Mouse (Mus musculus): Measurements from ENCODE around the gene Rac1. TPM values are rescaled to one million over a fixed set of nuclear protein-coding genes. Genes with fewer than 3 reads are reported as not detected.

Rac1 gene
- polyA plus RNA-seq, 1 experiment from 2014 or later, result 473 TPM

GRCm38 (mm10) chr5:143514878-143515277 is 13.0 kb downstream of the Rac1 start:
- Histone ChIP-seq H3K4me3 (replicated peaks; ENCODE audit: low read length) (no peak overlapping the region), H3K27me3 (ENCODE audit: control insufficient read depth, insufficient read depth, low read length) (no peaks in the 10 kb centered on the region), H3K4me2 (replicated peaks) (no peak overlapping the region), H3K9me3 (ENCODE audit: control insufficient read depth, low read length) (no peaks in the 10 kb centered on the region), H3K9ac (no peak overlapping the region), H3K27ac (no peak overlapping the region), H3K36me3 (replicated peaks; ENCODE audit: control insufficient read depth, insufficient read depth) (peaks cover 69% of the 10 kb centered on the region), H3K4me1 (replicated peaks; ENCODE audit: control insufficient read depth, insufficient read depth, low read length) (0 out of 2 replicates have a peak, but pooled peaks cover 4% of the 10 kb centered on the region)
- no peak for DNase-seq (ENCODE audit: low spot score)
- WGBS, result 95% methylated on average over 5 of the region's 5 CpGs
- ATAC-seq (ENCODE audit: low FRiP score), result no peak

- no peak overlapping the region for H3K4me3 ChIP-seq (replicated peaks; ENCODE audit: low read length)
- ATAC-seq (ENCODE audit: low FRiP score), result no peak
- H3K36me3 ChIP-seq (replicated peaks; ENCODE audit: control insufficient read depth, insufficient read depth), result peaks cover 78% of the 10 kb centered on the region
Observed at GRCm38 (mm10) chr5:143512305-143512704, 15.5 kb downstream of the Rac1 start.

GRCm38 (mm10) chr5:143511577-143511976 is 16.3 kb downstream of the Rac1 start:
- DNase-seq (ENCODE audit: low spot score), result no peak

More at GRCm38 (mm10) chr5:143512305-143512704, 15.5 kb downstream of the Rac1 start:
- H3K9ac ChIP-seq, result no peak overlapping the region
- WGBS, result 90% methylated on average over 4 of the region's 4 CpGs
- H3K4me1 ChIP-seq (replicated peaks; ENCODE audit: control insufficient read depth, insufficient read depth, low read length), result peaks cover 9% of the 10 kb centered on the region; the same call in 1 of the 2 replicates
- no peaks in the 10 kb centered on the region for H3K27me3 ChIP-seq (ENCODE audit: control insufficient read depth, insufficient read depth, low read length)
- H3K9me3 ChIP-seq (ENCODE audit: control insufficient read depth, low read length), result no peaks in the 10 kb centered on the region
- no peak overlapping the region for H3K27ac ChIP-seq
- H3K4me2 ChIP-seq (replicated peaks), result no peak overlapping the region
- no peak for DNase-seq (ENCODE audit: low spot score)

GRCm38 (mm10) chr5:143509737-143510136 is 18.1 kb downstream of the Rac1 start:
- 0 out of 2 replicates have a peak overlapping the region, but pooled peaks have one; percentile 16 for H3K27ac ChIP-seq
- peaks cover 73% of the 10 kb centered on the region for H3K36me3 ChIP-seq (replicated peaks; ENCODE audit: control insufficient read depth, insufficient read depth)
- no peak overlapping the region for H3K4me3 ChIP-seq (replicated peaks; ENCODE audit: low read length)
- no peak overlapping the region for H3K4me2 ChIP-seq (replicated peaks)
- no peak for DNase-seq (ENCODE audit: low spot score)
- WGBS, result 85% methylated on average over 11 of the region's 11 CpGs
- H3K9ac ChIP-seq, result no peak overlapping the region
- no peak for ATAC-seq (ENCODE audit: low FRiP score)
- peaks cover 9% of the 10 kb centered on the region; the same call in 1 of the 2 replicates for H3K4me1 ChIP-seq (replicated peaks; ENCODE audit: control insufficient read depth, insufficient read depth, low read length)
- H3K27me3 ChIP-seq (ENCODE audit: control insufficient read depth, insufficient read depth, low read length), result no peaks in the 10 kb centered on the region
- no peaks in the 10 kb centered on the region for H3K9me3 ChIP-seq (ENCODE audit: control insufficient read depth, low read length)

More at GRCm38 (mm10) chr5:143511577-143511976, 16.3 kb downstream of the Rac1 start:
- Histone ChIP-seq H3K36me3 (replicated peaks; ENCODE audit: control insufficient read depth, insufficient read depth) (peaks cover 78% of the 10 kb centered on the region), H3K4me1 (replicated peaks; ENCODE audit: control insufficient read depth, insufficient read depth, low read length) (peaks cover 9% of the 10 kb centered on the region; the same call in 1 of the 2 replicates), H3K9ac (no peak overlapping the region), H3K27ac (no peak overlapping the region), H3K4me3 (replicated peaks; ENCODE audit: low read length) (no peak overlapping the region), H3K4me2 (replicated peaks) (no peak overlapping the region), H3K27me3 (ENCODE audit: control insufficient read depth, insufficient read depth, low read length) (no peaks in the 10 kb centered on the region), H3K9me3 (ENCODE audit: control insufficient read depth, low read length) (no peaks in the 10 kb centered on the region)
- ATAC-seq (ENCODE audit: low FRiP score), result no peak
- 84% methylated on average over 4 of the region's 4 CpGs for WGBS

- H3K4me3 ChIP-seq (replicated peaks; ENCODE audit: low read length), result no peak overlapping the region
- WGBS, result 86% methylated on average over 9 of the region's 9 CpGs
- no peaks in the 10 kb centered on the region for H3K27me3 ChIP-seq (ENCODE audit: control insufficient read depth, insufficient read depth, low read length)
- H3K9ac ChIP-seq, result no peak overlapping the region
- no peak overlapping the region for H3K4me2 ChIP-seq (replicated peaks)
- no peak for ATAC-seq (ENCODE audit: low FRiP score)
- H3K9me3 ChIP-seq (ENCODE audit: control insufficient read depth, low read length), result no peaks in the 10 kb centered on the region
- H3K27ac ChIP-seq, result no peak overlapping the region
- H3K36me3 ChIP-seq (replicated peaks; ENCODE audit: control insufficient read depth, insufficient read depth), result peaks cover 73% of the 10 kb centered on the region
- no peak for DNase-seq (ENCODE audit: low spot score)
- H3K4me1 ChIP-seq (replicated peaks; ENCODE audit: control insufficient read depth, insufficient read depth, low read length), result peaks cover 9% of the 10 kb centered on the region; the same call in 1 of the 2 replicates
Observed at GRCm38 (mm10) chr5:143509294-143509693, 18.5 kb downstream of the Rac1 start.

- H3K4me2 ChIP-seq (replicated peaks), result no peak overlapping the region
- peaks cover 7% of the 10 kb centered on the region; the same call in 1 of the 2 replicates for H3K4me1 ChIP-seq (replicated peaks; ENCODE audit: control insufficient read depth, insufficient read depth, low read length)
- H3K9ac ChIP-seq, result no peak overlapping the region
Observed at GRCm38 (mm10) chr5:143505545-143505944, 22.3 kb downstream of the Rac1 start.

GRCm38 (mm10) chr5:143505056-143505455 is 22.8 kb downstream of the Rac1 start:
- ATAC-seq (ENCODE audit: low FRiP score), result no peak
- no peak overlapping the region for H3K4me2 ChIP-seq (replicated peaks)
- H3K27me3 ChIP-seq (ENCODE audit: control insufficient read depth, insufficient read depth, low read length), result no peaks in the 10 kb centered on the region

More at GRCm38 (mm10) chr5:143505545-143505944, 22.3 kb downstream of the Rac1 start:
- ATAC-seq (ENCODE audit: low FRiP score) (no peak), DNase-seq (ENCODE audit: low spot score) (no peak)
- Histone ChIP-seq H3K4me3 (replicated peaks; ENCODE audit: low read length) (no peak overlapping the region), H3K9me3 (ENCODE audit: control insufficient read depth, low read length) (no peaks in the 10 kb centered on the region), H3K27me3 (ENCODE audit: control insufficient read depth, insufficient read depth, low read length) (no peaks in the 10 kb centered on the region), H3K27ac (no peak overlapping the region), H3K36me3 (replicated peaks; ENCODE audit: control insufficient read depth, insufficient read depth) (peaks cover 72% of the 10 kb centered on the region)
- WGBS, result 87% methylated on average over 7 of the region's 7 CpGs

GRCm38 (mm10) chr5:143504453-143504852 is 23.4 kb downstream of the Rac1 start:
- DNase-seq (ENCODE audit: low spot score) (no peak), ATAC-seq (ENCODE audit: low FRiP score) (no peak)
- no peak overlapping the region for H3K27ac ChIP-seq
- H3K9ac ChIP-seq, result no peak overlapping the region
- no peaks in the 10 kb centered on the region for H3K9me3 ChIP-seq (ENCODE audit: control insufficient read depth, low read length)
- 65% methylated on average over 3 of the region's 3 CpGs for WGBS
- peaks cover 68% of the 10 kb centered on the region for H3K36me3 ChIP-seq (replicated peaks; ENCODE audit: control insufficient read depth, insufficient read depth)
- no peak overlapping the region for H3K4me3 ChIP-seq (replicated peaks; ENCODE audit: low read length)
- H3K27me3 ChIP-seq (ENCODE audit: control insufficient read depth, insufficient read depth, low read length), result no peaks in the 10 kb centered on the region
- no peak overlapping the region for H3K4me2 ChIP-seq (replicated peaks)
- H3K4me1 ChIP-seq (replicated peaks; ENCODE audit: control insufficient read depth, insufficient read depth, low read length), result peaks cover 4% of the 10 kb centered on the region; the same call in 1 of the 2 replicates

More at GRCm38 (mm10) chr5:143505056-143505455, 22.8 kb downstream of the Rac1 start:
- peaks cover 4% of the 10 kb centered on the region; the same call in 1 of the 2 replicates for H3K4me1 ChIP-seq (replicated peaks; ENCODE audit: control insufficient read depth, insufficient read depth, low read length)
- no peak overlapping the region for H3K4me3 ChIP-seq (replicated peaks; ENCODE audit: low read length)
- DNase-seq (ENCODE audit: low spot score), result no peak
- no peaks in the 10 kb centered on the region for H3K9me3 ChIP-seq (ENCODE audit: control insufficient read depth, low read length)
- peaks cover 68% of the 10 kb centered on the region for H3K36me3 ChIP-seq (replicated peaks; ENCODE audit: control insufficient read depth, insufficient read depth)
- 81% methylated on average over 8 of the region's 8 CpGs for WGBS
- no peak overlapping the region for H3K27ac ChIP-seq
- no peak overlapping the region for H3K9ac ChIP-seq

GRCm38 (mm10) chr5:143503740-143504139 is 24.1 kb downstream of the Rac1 start:
- Histone ChIP-seq H3K27ac (no peak overlapping the region), H3K36me3 (replicated peaks; ENCODE audit: control insufficient read depth, insufficient read depth) (peaks cover 71% of the 10 kb centered on the region)
- WGBS, result 98% methylated on average over 6 of the region's 6 CpGs

More at GRCm38 (mm10) chr5:143503740-143504139, 24.1 kb downstream of the Rac1 start:
- DNase-seq (ENCODE audit: low spot score), result no peak
- no peaks in the 10 kb centered on the region for H3K9me3 ChIP-seq (ENCODE audit: control insufficient read depth, low read length)
- H3K4me2 ChIP-seq (replicated peaks), result no peak overlapping the region
- no peak for ATAC-seq (ENCODE audit: low FRiP score)
- H3K9ac ChIP-seq, result no peak overlapping the region
- no peak overlapping the region for H3K4me3 ChIP-seq (replicated peaks; ENCODE audit: low read length)
- H3K27me3 ChIP-seq (ENCODE audit: control insufficient read depth, insufficient read depth, low read length), result no peaks in the 10 kb centered on the region
- peaks cover 4% of the 10 kb centered on the region; the same call in 1 of the 2 replicates for H3K4me1 ChIP-seq (replicated peaks; ENCODE audit: control insufficient read depth, insufficient read depth, low read length)

Data from hindbrain, embryonic 14.5 days (tissue).